Comparison of ENCODE assay signal across 10 mouse cellular contexts in genomic region chr14:46380286-46380721, GRCm38 (mm10). TPM values are rescaled to one million over a fixed set of nuclear protein-coding genes. Genes with fewer than 3 reads are reported as not detected.
DNase-seq lines count a peak whose midpoint lies in the region; ATAC-seq and TF ChIP-seq lines count a peak whose summit lies in the region.
"Had no signal": no experiment of that assay in that cellular context is flagged by ENCODE, and none has a peak within 500 bp of the region (broad histone marks: within the 10 kb centered on the region; RNA-seq: fewer than 3 reads in every experiment).

No protein-coding gene starts in this region.

- DNase-seq in layer of hippocampus, adult 2 months (ENCODE audit: low spot score in 2 of 2): no peak
- DNase-seq in layer of hippocampus, adult 18-20 months (ENCODE audit: low spot score in 2 of 2): no peak
- DNase-seq in kidney, adult 18-20 months: peak; percentile 64
- peak; percentile 50 for DNase-seq in testis, postnatal 10 days (ENCODE audit: low spot score)
- DNase-seq in spleen, postnatal 14 days (ENCODE audit: low spot score in 2 of 2): no peak
- DNase-seq in adipocyte (ENCODE audit: low spot score): no peak

- ATAC-seq in forebrain, embryonic 15.5 days (replicated peaks): 0 out of 2 replicates have a peak, but pooled peaks have one; percentile 32
- ATAC-seq in lung, embryonic 15.5 days (ENCODE audit: borderline replicate concordance, extremely low read depth, low FRiP score, low TSS enrichment): peak; percentile 55

- H3K9ac ChIP-seq in forebrain, embryonic 15.5 days (replicated peaks): no peak overlapping the region
- peak overlapping the region; percentile 20; the same call in 1 of the 2 replicates for H3K9ac ChIP-seq in lung, embryonic 15.5 days

- H3K4me1 ChIP-seq in forebrain, embryonic 15.5 days: peaks cover 10% of the 10 kb centered on the region
- H3K4me1 ChIP-seq in lung, embryonic 15.5 days: peaks cover 43% of the 10 kb centered on the region

- peaks cover 56% of the 10 kb centered on the region for H3K27me3 ChIP-seq in forebrain, embryonic 15.5 days
- no peaks in the 10 kb centered on the region for H3K27me3 ChIP-seq in lung, embryonic 15.5 days

- H3K9me3 ChIP-seq in forebrain, embryonic 15.5 days: no peaks in the 10 kb centered on the region
- no peaks in the 10 kb centered on the region for H3K9me3 ChIP-seq in lung, embryonic 15.5 days

- H3K4me3 ChIP-seq in layer of hippocampus, adult 2 months: no peak overlapping the region; the same call in 1 of the 2 replicates
- peak overlapping the region; percentile 19 for H3K4me3 ChIP-seq in forebrain, embryonic 15.5 days
- peak overlapping the region; percentile 18; the same call in 1 of the 2 replicates for H3K4me3 ChIP-seq in lung, embryonic 15.5 days

- TF ChIP-seq CTCF in layer of hippocampus, adult 2 months (conservative IDR thresholded peaks at IDR 0.05): peak; percentile 39

- no peak overlapping the region for H3K27ac ChIP-seq in layer of hippocampus, adult 2 months
- no peak overlapping the region for H3K27ac ChIP-seq in forebrain, embryonic 15.5 days (replicated peaks)
- H3K27ac ChIP-seq in lung, embryonic 15.5 days: peak overlapping the region; percentile 38

- no peaks in the 10 kb centered on the region for H3K36me3 ChIP-seq in forebrain, embryonic 15.5 days
- peaks cover 26% of the 10 kb centered on the region for H3K36me3 ChIP-seq in lung, embryonic 15.5 days

- 4% methylated on average over 31 of the region's 31 CpGs for WGBS in forebrain, embryonic 15.5 days
- WGBS in lung, embryonic 15.5 days: 15% methylated on average over 30 of the region's 31 CpGs

- H3K4me2 ChIP-seq in forebrain, embryonic 15.5 days (replicated peaks): peak overlapping the region; percentile 48
- peak overlapping the region; percentile 54 for H3K4me2 ChIP-seq in lung, embryonic 15.5 days

RNA-seq across cellular contexts. Expression of gene Gm15217, which starts 1.1 kb away (rescaled TPM):
- total RNA-seq in layer of hippocampus, adult 2 months (2021): not detected
- total RNA-seq in layer of hippocampus, adult 18-20 months (2021): not detected
- polyA plus RNA-seq in forebrain, embryonic 15.5 days (2015; fragmentation: Nextera tagmentation; extraction: Ambion mirVana): not detected in 2 replicates
- 0.21 TPM in 1 of 2 replicates, not detected in the other for polyA plus RNA-seq in lung, embryonic 15.5 days (2015; fragmentation: Nextera tagmentation; extraction: Ambion mirVana)
- total RNA-seq: gastrocnemius, postnatal 4 days had no signal
- polyA plus RNA-seq: spleen, adult 2 months had no signal

RNA-seq across cellular contexts. Expression of gene Bmp4, which starts 10.2 kb away (rescaled TPM):
- 1 to 10 TPM; 3.0 to 3.2 TPM for total RNA-seq in layer of hippocampus, adult 2 months (2021)
- total RNA-seq in layer of hippocampus, adult 18-20 months (2021): 1 to 10 TPM; 1.2 to 3.0 TPM
- 3.0 and 5.0 TPM in 2 replicates for polyA plus RNA-seq in forebrain, embryonic 15.5 days (2015; fragmentation: Nextera tagmentation; extraction: Ambion mirVana)
- 69.8 and 81.1 TPM in 2 replicates for polyA plus RNA-seq in lung, embryonic 15.5 days (2015; fragmentation: Nextera tagmentation; extraction: Ambion mirVana)

Comparison
In these comparisons a context has a peak if more than half of its experiments do, and no peak if none do; other contexts are left out.
1. DNase-seq: peak in kidney, adult 18-20 months (single experiment) and testis, postnatal 10 days (single experiment); none in layer of hippocampus, adult 2 months (0 of 2), layer of hippocampus, adult 18-20 months (0 of 2), spleen, postnatal 14 days (0 of 2) and adipocyte (single experiment).